Mouse (Mus musculus) macrophage (primary cell): Measurements from ENCODE around the gene Il17f. TPM values are rescaled to one million over a fixed set of nuclear protein-coding genes. Genes with fewer than 3 reads are reported as not detected.

ENCODE experiments used
- H3K27ac ChIP-seq: fragments of 350-480 bp; formaldehyde crosslinking; 2 replicates; pipeline ENCODE4 v1.9.0; 2021
- H3K36me3 ChIP-seq: fragments of 350-480 bp; formaldehyde crosslinking; 2 replicates; pipeline ENCODE4 v1.9.0; 2021; ENCODE audit errors: inconsistent target
- H3K4me3 ChIP-seq: fragments of 350-480 bp; formaldehyde crosslinking; 2 replicates; pipeline ENCODE4 v1.9.0; 2021; ENCODE audit errors: inconsistent target
- H3K79me2 ChIP-seq: fragments of 350-480 bp; formaldehyde crosslinking; 2 replicates; pipeline ENCODE4 v1.9.0; 2021; ENCODE audit errors: inconsistent target
- WGBS: methylation state at CpG from one replicate; pipeline ENCODE4 v1.1.7; 2026; ENCODE audit warnings: inconsistent platforms; ENCODE audit not compliant: missing documents; 5-methylcytosine and 5-hydroxymethylcytosine counted together
- polyA plus RNA-seq: library from polyadenylated mRNA; stranded (reverse); fragments of 250-400 nt; gene quantifications from 3 replicates; pipeline ENCODE4 v1.2.4, GENCODE M21; 2018; ENCODE audit warnings: inconsistent platforms

The Il17f gene
- polyA plus RNA-seq, 1 experiment from 2014 or later = not detected

GRCm38 (mm10) chr1:20754439-20754838 is 36.0 kb downstream of the Il17f start:
- H3K27ac ChIP-seq = no peak overlapping the region
- no peak overlapping the region for H3K4me3 ChIP-seq
- H3K79me2 ChIP-seq = no peaks in the 10 kb centered on the region
- 53% methylated on average over 10 of the region's 10 CpGs for WGBS
- no peaks in the 10 kb centered on the region for H3K36me3 ChIP-seq

- 69% methylated on average over 3 of the region's 3 CpGs for WGBS
- Histone ChIP-seq H3K79me2 (no peaks in the 10 kb centered on the region), H3K27ac (no peak overlapping the region), H3K36me3 (no peaks in the 10 kb centered on the region), H3K4me3 (no peak overlapping the region)
Measured at GRCm38 (mm10) chr1:20740496-20740998, 49.9 kb downstream of the Il17f start.

DNA sequence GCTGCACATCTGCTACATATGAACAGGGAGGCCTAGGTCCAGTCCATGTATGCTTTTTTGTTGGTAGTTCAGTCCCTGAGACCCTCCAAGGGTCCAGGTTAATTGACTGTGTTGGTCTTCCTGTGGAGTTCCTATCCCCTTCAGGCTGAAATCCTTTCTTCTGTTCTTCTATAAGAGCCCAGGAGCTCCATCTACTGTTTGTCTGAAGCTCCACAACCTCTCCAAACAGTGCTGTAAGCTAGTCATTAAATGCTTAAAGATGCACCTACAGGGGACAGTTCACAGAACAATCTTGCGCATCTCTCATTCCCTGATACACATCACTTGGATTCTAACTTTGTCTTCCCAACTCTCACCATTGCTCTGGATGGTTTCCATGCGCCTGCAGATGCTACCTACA is 51.9 kb downstream of the Il17f start:
- no peaks in the 10 kb centered on the region for H3K79me2 ChIP-seq
- 73% methylated on average over 2 of the region's 2 CpGs for WGBS
- no peaks in the 10 kb centered on the region for H3K36me3 ChIP-seq
- no peak overlapping the region for H3K27ac ChIP-seq
- H3K4me3 ChIP-seq = no peak overlapping the region

- WGBS = 78% methylated on average over 4 of the region's 4 CpGs
- no peaks in the 10 kb centered on the region for H3K36me3 ChIP-seq
- H3K79me2 ChIP-seq = no peaks in the 10 kb centered on the region
- no peak overlapping the region for H3K4me3 ChIP-seq
- H3K27ac ChIP-seq = no peak overlapping the region
Measured at GRCm38 (mm10) chr1:20736572-20736971, 53.8 kb downstream of the Il17f start.

DNA sequence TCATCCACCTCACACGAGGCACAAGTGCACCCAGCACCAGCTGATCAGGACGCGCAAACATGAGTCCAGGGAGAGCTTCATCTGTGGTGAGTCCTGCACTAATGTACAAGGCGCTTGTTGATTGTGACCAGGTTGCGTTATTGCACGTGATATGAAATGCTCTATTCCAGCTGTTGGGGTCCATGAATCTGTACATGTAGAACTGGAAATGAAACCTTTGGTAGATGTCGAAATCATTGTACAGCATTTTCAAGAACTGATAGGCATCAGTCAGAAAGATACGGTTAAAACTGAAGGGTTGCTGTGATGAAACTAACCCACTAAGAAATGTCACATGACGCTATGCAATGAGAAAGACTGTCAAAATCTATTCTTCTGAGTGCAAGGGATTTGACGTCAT is 59.5 kb downstream of the Il17f start, which contains the start of gene Il17a:
Gene Il17a (plus strand): TSS at position 3 of the 400 bp plus-strand sequence.
- Histone ChIP-seq H3K36me3 (no peaks in the 10 kb centered on the region), H3K4me3 (no peak within 1 kb of the TSS), H3K27ac (no peak within 1 kb of the TSS), H3K79me2 (no peaks in the 10 kb centered on the region)
- WGBS = 59% methylated on average over 10 of the region's 10 CpGs

Other genes starting within 250 kb of the Il17f start
- not detected in 3 replicates for gene Pkhd1, start 172.6 kb downstream of the Il17f start, polyA plus RNA-seq
- not detected in 3 replicates for gene Il17a, start 59.7 kb downstream of the Il17f start, polyA plus RNA-seq
- 17.6 to 128 TPM (median 30.7 TPM) in 3 replicates for gene Mcm3, start 29.7 kb upstream of the Il17f start, polyA plus RNA-seq
- gene Paqr8, start 100.0 kb upstream of the Il17f start, polyA plus RNA-seq = 0.11 to 0.14 TPM (median 0.14 TPM) in 3 replicates
- gene Efhc1, start 161.0 kb upstream of the Il17f start, polyA plus RNA-seq = 0.16 to 0.32 TPM in 2 of 3 replicates, not detected in the other